Mouse (Mus musculus) forebrain, postnatal 0 days (tissue): ENCODE measurements around the gene Wee1. TPM values are rescaled to one million over a fixed set of nuclear protein-coding genes. Genes with fewer than 3 reads are reported as not detected.

ENCODE experiments used
- ATAC-seq: fragments of 200-750 bp; cut with Nextera tagmentation; 2 replicates; pipeline ENCODE4 v1.8.0; 2017; ENCODE audit warnings: mild to moderate bottlenecking, moderate library complexity
- DNase-seq: peaks from one replicate; pipeline ENCODE4 v3.0.0-alpha.2; 2015
- H3K27ac ChIP-seq: fragments of 300-500 bp; sonication (generic); 2 replicates; pipeline ENCODE4 v1.5.1; 2014; ENCODE audit warnings: low read depth, mild to moderate bottlenecking, antibody characterized with exemption, low read length, moderate library complexity, mixed read lengths
- H3K27me3 ChIP-seq: fragments of 300-500 bp; sonication (generic); 2 replicates; pipeline ENCODE4 v1.6.1; 2014; ENCODE audit warnings: mild to moderate bottlenecking, low read length, mixed read lengths; ENCODE audit not compliant: insufficient read depth
- H3K36me3 ChIP-seq: fragments of 300-500 bp; sonication (generic); 2 replicates; pipeline ENCODE4 v1.6.1; 2014; ENCODE audit warnings: mild to moderate bottlenecking, moderate library complexity; ENCODE audit not compliant: insufficient read depth
- H3K4me1 ChIP-seq: fragments of 300-500 bp; sonication (generic); 2 replicates; pipeline ENCODE4 v1.6.1; 2014; ENCODE audit warnings: antibody characterized with exemption; ENCODE audit not compliant: insufficient read depth
- H3K4me2 ChIP-seq: fragments of 300-500 bp; sonication (generic); 2 replicates; pipeline ENCODE4 v1.6.1; 2014; ENCODE audit warnings: low read depth, mild to moderate bottlenecking, moderate library complexity
- H3K4me3 ChIP-seq: fragments of 300-500 bp; sonication (generic); 2 replicates; pipeline ENCODE4 v1.5.1; 2014; ENCODE audit warnings: low read depth, low read length, mixed read lengths
- H3K9ac ChIP-seq: fragments of 300-500 bp; sonication (generic); 2 replicates; pipeline ENCODE4 v1.6.1; 2014; ENCODE audit warnings: mild to moderate bottlenecking
- H3K9me3 ChIP-seq: fragments of 300-500 bp; sonication (generic); 2 replicates; pipeline ENCODE4 v1.6.1; 2016; ENCODE audit warnings: low read length
- CTCF ChIP-seq: sonication (generic); IDR thresholded peaks from 2 replicates; pipeline ENCODE4 v1.5.1; 2016; ENCODE audit warnings: antibody characterized with exemption, control low read depth, low read depth
- WGBS: fragments of 180-500 bp; shearing (Covaris S2); extraction: QIAGEN DNeasy Blood & Tissue Kit; methylation state at CpG from one replicate; pipeline ENCODE4 v1.1.7; 2014; 5-methylcytosine and 5-hydroxymethylcytosine counted together
- polyA plus RNA-seq: library from polyadenylated mRNA; unstranded; fragments of >200 nt; fragmentation: Nextera tagmentation; extraction: Ambion mirVana; gene quantifications from 2 replicates; pipeline ENCODE4 v1.2.1, GENCODE M21; 2015
- total RNA-seq: library from RNA; depleted of rRNA; stranded (reverse); fragments of >200 nt; gene quantifications from 2 replicates; pipeline ENCODE4 v1.2.3, GENCODE M21; 2014

The Wee1 gene
- total and polyA plus RNA-seq, 2 experiments from 2014 or later: 4.4 to 5.8 TPM

- H3K9me3 ChIP-seq: no peaks in the 10 kb centered on the region
- WGBS: under 1% methylated on average over 24 of the region's 24 CpGs
- H3K9ac ChIP-seq: peak overlapping the region; percentile 75
- H3K27me3 ChIP-seq: no peaks in the 10 kb centered on the region
- no peaks in the 10 kb centered on the region for H3K4me1 ChIP-seq
- DNase-seq (peak; percentile 86), ATAC-seq (peak; percentile 85)
- H3K27ac ChIP-seq: peak overlapping the region; percentile 90
- H3K4me3 ChIP-seq: peak overlapping the region; percentile 63
- no peaks in the 10 kb centered on the region for H3K36me3 ChIP-seq
- peak; percentile 75 for TF ChIP-seq CTCF
- H3K4me2 ChIP-seq: peak overlapping the region; percentile 85
These were observed 42.3 kb downstream of the Wee1 start for GRCm38 (mm10) chr7:110164103-110164681.

- Histone ChIP-seq H3K9me3 (no peaks in the 10 kb centered on the region), H3K27ac (peak overlapping the region; percentile 90), H3K4me2 (peak overlapping the region; percentile 85), H3K4me3 (peak overlapping the region; percentile 63), H3K4me1 (no peaks in the 10 kb centered on the region), H3K9ac (peak overlapping the region; percentile 75), H3K27me3 (no peaks in the 10 kb centered on the region), H3K36me3 (no peaks in the 10 kb centered on the region)
- DNase-seq (peak; percentile 95), ATAC-seq (peak; percentile 97)
- TF ChIP-seq CTCF: peak; percentile 98
- WGBS: 0% methylated on average over 20 of the region's 20 CpGs
These were observed 42.9 kb downstream of the Wee1 start for GRCm38 (mm10) chr7:110164712-110165122.

- Histone ChIP-seq H3K4me1 (no peaks in the 10 kb centered on the region), H3K27ac (no peak overlapping the region), H3K9ac (no peak overlapping the region), H3K4me3 (no peak overlapping the region), H3K4me2 (no peak overlapping the region), H3K36me3 (no peaks in the 10 kb centered on the region), H3K27me3 (no peaks in the 10 kb centered on the region), H3K9me3 (no peaks in the 10 kb centered on the region)
- 75% methylated on average over 8 of the region's 8 CpGs for WGBS
- no peak for TF ChIP-seq CTCF
- ATAC-seq (no peak), DNase-seq (no peak)
These were observed 44.4 kb downstream of the Wee1 start for GRCm38 (mm10) chr7:110166233-110166632.

GRCm38 (mm10) chr7:110179208-110179607 is 57.4 kb downstream of the Wee1 start:
- no peaks in the 10 kb centered on the region for H3K9me3 ChIP-seq
- no peak overlapping the region for H3K27ac ChIP-seq
- H3K4me3 ChIP-seq: no peak overlapping the region
- H3K27me3 ChIP-seq: no peaks in the 10 kb centered on the region
- 95% methylated on average over 7 of the region's 7 CpGs for WGBS
- no peak for ATAC-seq
- no peaks in the 10 kb centered on the region for H3K36me3 ChIP-seq
- TF ChIP-seq CTCF: no peak
- DNase-seq: no peak
- no peak overlapping the region for H3K4me2 ChIP-seq
- no peak overlapping the region for H3K9ac ChIP-seq
- H3K4me1 ChIP-seq: no peaks in the 10 kb centered on the region

- ATAC-seq: no peak
- TF ChIP-seq CTCF: no peak
- no peak overlapping the region for H3K27ac ChIP-seq
These were observed 58.8 kb downstream of the Wee1 start for GRCm38 (mm10) chr7:110180613-110181012.

GRCm38 (mm10) chr7:110181446-110181845 is 59.6 kb downstream of the Wee1 start:
- no peaks in the 10 kb centered on the region for H3K36me3 ChIP-seq
- no peaks in the 10 kb centered on the region for H3K9me3 ChIP-seq
- no peak overlapping the region for H3K27ac ChIP-seq
- no peak overlapping the region for H3K4me2 ChIP-seq
- no peaks in the 10 kb centered on the region for H3K27me3 ChIP-seq
- DNase-seq (no peak), ATAC-seq (no peak)
- H3K4me3 ChIP-seq: no peak overlapping the region
- WGBS: 75% methylated on average over 8 of the region's 8 CpGs
- no peak for TF ChIP-seq CTCF
- no peaks in the 10 kb centered on the region for H3K4me1 ChIP-seq
- H3K9ac ChIP-seq: no peak overlapping the region

More at GRCm38 (mm10) chr7:110180613-110181012, 58.8 kb downstream of the Wee1 start:
- no peak overlapping the region for H3K4me2 ChIP-seq
- no peak overlapping the region for H3K4me3 ChIP-seq
- no peak overlapping the region for H3K9ac ChIP-seq
- no peaks in the 10 kb centered on the region for H3K27me3 ChIP-seq
- H3K9me3 ChIP-seq: no peaks in the 10 kb centered on the region
- H3K36me3 ChIP-seq: no peaks in the 10 kb centered on the region
- no peaks in the 10 kb centered on the region for H3K4me1 ChIP-seq
- DNase-seq: no peak

GRCm38 (mm10) chr7:110184608-110185007 is 62.8 kb downstream of the Wee1 start:
- H3K36me3 ChIP-seq: no peaks in the 10 kb centered on the region
- H3K27me3 ChIP-seq: no peaks in the 10 kb centered on the region
- DNase-seq (no peak), ATAC-seq (no peak)
- no peak overlapping the region for H3K4me2 ChIP-seq
- H3K27ac ChIP-seq: no peak overlapping the region
- H3K9me3 ChIP-seq: no peaks in the 10 kb centered on the region
- no peak overlapping the region for H3K9ac ChIP-seq
- no peak for TF ChIP-seq CTCF
- 87% methylated on average over 3 of the region's 3 CpGs for WGBS
- no peak overlapping the region for H3K4me3 ChIP-seq
- H3K4me1 ChIP-seq: no peaks in the 10 kb centered on the region
